Comparison of ENCODE assay signal across 26 mouse cellular contexts in the genomic region with DNA sequence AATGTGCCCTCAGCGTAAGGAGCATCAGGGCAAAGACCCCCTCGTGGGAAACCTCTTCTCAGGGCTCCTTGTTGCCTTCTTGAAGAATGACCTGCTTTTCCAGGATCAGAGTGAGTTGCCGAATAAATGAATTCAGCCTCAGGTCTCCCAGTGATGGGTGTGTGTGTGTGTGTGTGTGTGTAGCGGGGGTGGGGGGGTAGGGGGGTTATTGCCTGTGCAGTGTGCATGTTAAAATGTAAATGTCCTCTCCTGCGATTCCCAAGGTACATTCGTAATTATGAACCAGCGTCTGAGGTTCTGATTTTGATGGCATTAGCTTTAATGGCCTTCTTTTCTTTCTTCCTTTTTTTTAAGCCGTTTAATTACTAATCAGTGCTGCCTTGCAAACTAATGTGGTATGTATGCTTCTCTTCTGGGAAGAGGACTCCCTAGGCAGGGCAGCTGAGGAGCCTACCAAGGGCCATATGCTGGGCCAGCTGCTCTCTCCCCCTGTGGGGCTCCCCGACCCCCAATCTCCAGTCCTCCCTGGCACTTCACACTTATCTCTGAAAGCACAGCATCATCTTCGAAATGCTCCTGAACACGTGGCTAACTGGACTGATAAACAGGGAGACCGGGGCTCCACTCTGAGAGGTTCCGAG.
DNase-seq lines count a peak whose midpoint lies in the region; ATAC-seq lines count a peak whose summit lies in the region.
"Had no signal": no experiment of that assay in that cellular context is flagged by ENCODE, and none has a peak within 500 bp of the region (broad histone marks: within the 10 kb centered on the region; RNA-seq: fewer than 3 reads in every experiment).

No protein-coding gene starts in this region.

- H3K4me1 ChIP-seq in hindbrain, embryonic 11.5 days (replicated peaks; ENCODE audit: control insufficient read depth, insufficient read depth, low read length) = no peaks in the 10 kb centered on the region
- peaks cover 29% of the 10 kb centered on the region for H3K4me1 ChIP-seq in hindbrain, embryonic 10.5 days (replicated peaks)
- peaks cover 36% of the 10 kb centered on the region for H3K4me1 ChIP-seq in neural tube, embryonic 13.5 days (replicated peaks)
- peaks cover 7% of the 10 kb centered on the region for H3K4me1 ChIP-seq in forebrain, embryonic 15.5 days
- H3K4me1 ChIP-seq: liver, embryonic 12.5 days had no signal

- no peak for DNase-seq in hindbrain, embryonic 11.5 days (ENCODE audit: low spot score)
- no peak for DNase-seq in hindbrain, embryonic 10.5 days (ENCODE audit: low spot score)
- DNase-seq in neural tube, embryonic 10.5 days (ENCODE audit: extremely low spot score, low spot score) = no peak
- DNase-seq in adrenal gland, adult 8-10 months = no peak
- DNase-seq: adrenal gland, postnatal 36 days; cerebellum, adult 11 months; gastrocnemius, postnatal 10 days; heart, adult 11 months; kidney, postnatal 36 days; layer of hippocampus, postnatal 36 days; lung, adult 18-20 months; lung, postnatal 10 days; right cerebral cortex, postnatal 25 days; spleen, adult 18-20 months had no signal

- no peak overlapping the region for H3K9ac ChIP-seq in hindbrain, embryonic 11.5 days (ENCODE audit: low read depth, low read length)
- H3K9ac ChIP-seq in neural tube, embryonic 13.5 days = no peak overlapping the region
- H3K9ac ChIP-seq in forebrain, embryonic 15.5 days (replicated peaks) = no peak overlapping the region
- H3K9ac ChIP-seq: embryonic facial prominence, embryonic 13.5 days; kidney, embryonic 15.5 days; limb, embryonic 13.5 days; liver, embryonic 12.5 days had no signal

- WGBS in hindbrain, embryonic 11.5 days = 69% methylated on average over 13 of the region's 13 CpGs
- WGBS in hindbrain, embryonic 10.5 days = 71% methylated on average over 13 of the region's 13 CpGs
- 33% methylated on average over 13 of the region's 13 CpGs for WGBS in neural tube, embryonic 13.5 days
- 28% methylated on average over 13 of the region's 13 CpGs for WGBS in forebrain, embryonic 15.5 days

- no peaks in the 10 kb centered on the region for H3K27me3 ChIP-seq in hindbrain, embryonic 11.5 days (ENCODE audit: control insufficient read depth, insufficient read depth, low read length)
- peaks cover 47% of the 10 kb centered on the region for H3K27me3 ChIP-seq in hindbrain, embryonic 10.5 days (ENCODE audit: insufficient read depth, poor library complexity, severe bottlenecking)
- H3K27me3 ChIP-seq in neural tube, embryonic 13.5 days = peaks cover 15% of the 10 kb centered on the region
- H3K27me3 ChIP-seq in forebrain, embryonic 15.5 days = no peaks in the 10 kb centered on the region

- H3K4me2 ChIP-seq in hindbrain, embryonic 11.5 days (replicated peaks; ENCODE audit: low read depth, low read length) = no peak overlapping the region
- no peak overlapping the region for H3K4me2 ChIP-seq in neural tube, embryonic 13.5 days
- H3K4me2 ChIP-seq in forebrain, embryonic 15.5 days (replicated peaks) = no peak overlapping the region
- H3K4me2 ChIP-seq: embryonic facial prominence, embryonic 13.5 days; heart, embryonic 11.5 days; kidney, embryonic 15.5 days; limb, embryonic 13.5 days; liver, embryonic 12.5 days had no signal

- H3K36me3 ChIP-seq in hindbrain, embryonic 11.5 days (ENCODE audit: control insufficient read depth, insufficient read depth, low read length) = no peaks in the 10 kb centered on the region
- H3K36me3 ChIP-seq in hindbrain, embryonic 10.5 days = no peaks in the 10 kb centered on the region
- H3K36me3 ChIP-seq in neural tube, embryonic 13.5 days = no peaks in the 10 kb centered on the region
- no peaks in the 10 kb centered on the region for H3K36me3 ChIP-seq in forebrain, embryonic 15.5 days
- H3K36me3 ChIP-seq: embryonic facial prominence, embryonic 13.5 days; kidney, embryonic 15.5 days; limb, embryonic 13.5 days; liver, embryonic 12.5 days; midbrain, embryonic 10.5 days had no signal

- H3K27ac ChIP-seq in hindbrain, embryonic 11.5 days (ENCODE audit: low read depth, low read length) = no peak overlapping the region
- H3K27ac ChIP-seq in hindbrain, embryonic 10.5 days = no peak overlapping the region
- 0 out of 2 replicates have a peak overlapping the region, but pooled peaks have one; percentile 38 for H3K27ac ChIP-seq in neural tube, embryonic 13.5 days (replicated peaks)
- H3K27ac ChIP-seq in forebrain, embryonic 15.5 days (replicated peaks) = no peak overlapping the region
- H3K27ac ChIP-seq: embryonic facial prominence, embryonic 13.5 days; kidney, embryonic 15.5 days; limb, embryonic 13.5 days; liver, embryonic 12.5 days; midbrain, embryonic 10.5 days had no signal

- H3K4me3 ChIP-seq in hindbrain, embryonic 11.5 days (ENCODE audit: low read depth, low read length) = no peak overlapping the region
- no peak overlapping the region for H3K4me3 ChIP-seq in hindbrain, embryonic 10.5 days
- H3K4me3 ChIP-seq in neural tube, embryonic 13.5 days = no peak overlapping the region
- H3K4me3 ChIP-seq in forebrain, embryonic 15.5 days = no peak overlapping the region
- H3K4me3 ChIP-seq: embryonic facial prominence, embryonic 13.5 days; erythroblast, embryonic 14.5 days; kidney, embryonic 15.5 days; limb, embryonic 13.5 days; liver, embryonic 12.5 days; midbrain, embryonic 10.5 days; myocyte had no signal

- peak; percentile 64 for ATAC-seq in hindbrain, embryonic 11.5 days (ENCODE audit: low FRiP score)
- peak; percentile 87 for ATAC-seq in neural tube, embryonic 13.5 days (ENCODE audit: low read depth)
- peak; percentile 55; the same call in 1 of the 2 replicates for ATAC-seq in forebrain, embryonic 15.5 days (replicated peaks)
- no peak for ATAC-seq in granulocyte monocyte progenitor cell, adult 5-6 weeks (replicated peaks; ENCODE audit: poor library complexity, severe bottlenecking)
- ATAC-seq: intestine, postnatal 0 days; liver, embryonic 12.5 days had no signal

- no peaks in the 10 kb centered on the region for H3K9me3 ChIP-seq in hindbrain, embryonic 11.5 days (ENCODE audit: control insufficient read depth, low read length)
- H3K9me3 ChIP-seq in hindbrain, embryonic 10.5 days = no peaks in the 10 kb centered on the region
- no peaks in the 10 kb centered on the region for H3K9me3 ChIP-seq in neural tube, embryonic 13.5 days
- H3K9me3 ChIP-seq in forebrain, embryonic 15.5 days = no peaks in the 10 kb centered on the region
- H3K9me3 ChIP-seq: embryonic facial prominence, embryonic 13.5 days; kidney, embryonic 15.5 days; limb, embryonic 13.5 days; liver, embryonic 12.5 days; midbrain, embryonic 10.5 days had no signal
